Mouse (Mus musculus): ENCODE measurements around the gene Naa40. TPM values are rescaled to one million over a fixed set of nuclear protein-coding genes. Genes with fewer than 3 reads are reported as not detected.

The Naa40 gene
- polyA plus RNA-seq, 1 experiment from 2014 or later, result 48.2 TPM

DNA sequence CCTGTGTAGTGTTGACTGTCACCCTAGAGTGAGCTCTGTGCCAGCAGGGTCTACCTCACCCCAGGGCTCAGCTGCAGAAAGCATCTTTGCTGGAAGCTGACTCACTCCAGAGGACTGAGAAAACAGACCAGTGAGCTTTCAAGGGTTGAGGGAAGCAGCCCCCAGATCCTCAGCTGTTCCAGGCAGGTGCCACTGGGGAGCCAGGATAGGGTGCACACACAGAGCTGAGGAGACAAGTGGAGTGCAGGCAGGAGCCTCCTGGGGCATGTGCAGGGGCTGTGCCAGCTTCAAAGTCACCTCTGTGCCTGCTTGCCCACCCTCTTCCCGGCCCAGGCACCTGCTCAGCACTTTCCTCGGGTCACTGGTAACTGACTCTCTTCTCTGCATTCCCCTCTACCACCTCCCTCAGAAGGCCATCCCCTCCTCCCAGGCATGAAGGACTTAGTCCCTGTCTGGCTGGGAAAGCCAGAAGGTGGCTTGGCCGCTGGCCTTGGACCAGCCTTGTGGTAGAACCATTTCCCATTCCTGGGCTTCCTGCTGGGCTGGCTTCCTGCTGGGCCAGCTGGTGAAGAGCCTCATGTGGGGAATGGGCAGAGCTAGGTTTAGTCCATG lies 62.0 kb downstream of the Naa40 start:
- H3K9ac ChIP-seq, result no peak overlapping the region

GRCm38 (mm10) chr19:7177804-7178511 lies 63.0 kb downstream of the Naa40 start:
- peaks cover 13% of the 10 kb centered on the region; the same call in 1 of the 2 replicates for H3K27me3 ChIP-seq
- 54% methylated on average over 13 of the region's 13 CpGs for WGBS

More for the DNA sequence above, 62.0 kb downstream of the Naa40 start:
- Histone ChIP-seq H3K9me3 (replicated peaks) (no peaks in the 10 kb centered on the region), H3K4me1 (replicated peaks) (peaks cover 40% of the 10 kb centered on the region), H3K4me3 (no peak overlapping the region), H3K27ac (no peak overlapping the region), H3K4me2 (no peak overlapping the region), H3K27me3 (peaks cover 21% of the 10 kb centered on the region), H3K36me3 (no peaks in the 10 kb centered on the region)
- WGBS, result 40% methylated on average over 3 of the region's 3 CpGs
- no peak for ATAC-seq (replicated peaks; ENCODE audit: insufficient number of reproducible peaks, insufficient read depth, low FRiP score, low read depth)

DNA sequence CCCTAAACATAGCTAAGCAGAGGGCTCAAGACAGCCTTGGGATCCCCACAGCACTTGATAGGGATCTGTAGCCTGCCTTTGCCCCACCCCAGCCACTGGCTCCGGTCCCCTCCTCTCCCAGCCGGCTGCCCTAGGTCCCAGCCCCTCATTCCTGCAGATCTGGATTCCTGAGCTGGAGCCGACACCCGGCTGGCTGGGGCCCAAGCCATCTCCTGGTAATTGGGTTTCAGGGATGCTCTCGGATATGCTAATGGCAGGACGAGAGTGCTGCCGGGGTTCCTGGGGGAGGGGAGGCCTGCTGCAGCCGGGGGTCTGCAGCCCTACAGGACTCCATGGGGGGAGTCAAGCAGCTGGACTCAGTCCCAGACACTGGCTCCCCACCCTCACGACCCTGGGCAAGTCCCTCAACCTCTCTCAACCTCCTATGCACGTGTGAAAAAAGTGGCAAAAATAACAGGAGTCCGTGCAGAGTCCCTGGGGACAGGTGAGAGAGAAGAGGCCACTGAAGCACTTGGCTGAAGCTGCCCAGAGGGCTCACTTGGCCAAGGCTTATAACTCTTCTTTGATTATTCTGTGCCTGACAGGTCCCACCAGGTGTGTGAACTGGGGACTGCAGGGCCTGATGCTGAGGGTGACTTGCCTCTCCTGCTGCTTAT lies 64.8 kb downstream of the Naa40 start:
- Histone ChIP-seq H3K9me3 (replicated peaks) (no peaks in the 10 kb centered on the region), H3K27me3 (peaks cover 13% of the 10 kb centered on the region; the same call in 1 of the 2 replicates), H3K4me3 (no peak overlapping the region), H3K27ac (no peak overlapping the region), H3K9ac (no peak overlapping the region), H3K4me1 (replicated peaks) (peaks cover 39% of the 10 kb centered on the region), H3K36me3 (no peaks in the 10 kb centered on the region), H3K4me2 (no peak overlapping the region)
- no peak for ATAC-seq (replicated peaks; ENCODE audit: insufficient number of reproducible peaks, insufficient read depth, low FRiP score, low read depth)
- WGBS, result 16% methylated on average over 11 of the region's 11 CpGs

More at GRCm38 (mm10) chr19:7177804-7178511, 63.0 kb downstream of the Naa40 start:
- Histone ChIP-seq H3K36me3 (no peaks in the 10 kb centered on the region), H3K27ac (no peak overlapping the region), H3K9me3 (replicated peaks) (no peaks in the 10 kb centered on the region), H3K4me1 (replicated peaks) (peaks cover 40% of the 10 kb centered on the region), H3K4me2 (no peak overlapping the region), H3K9ac (no peak overlapping the region), H3K4me3 (no peak overlapping the region)
- ATAC-seq (replicated peaks; ENCODE audit: insufficient number of reproducible peaks, insufficient read depth, low FRiP score, low read depth), result no peak

Other genes starting within 250 kb of the Naa40 start
- gene Dnajc4, start 248.6 kb downstream of the Naa40 start, polyA plus RNA-seq (2015; fragmentation: Nextera tagmentation; extraction: Ambion mirVana), result 37.9 and 39.1 TPM in 2 replicates
- 29.9 TPM in 2 replicates for gene Nudt22, start 245.1 kb downstream of the Naa40 start, polyA plus RNA-seq (2015; fragmentation: Nextera tagmentation; extraction: Ambion mirVana)
- 17.4 and 18.0 TPM in 2 replicates for gene Trpt1, start 245.1 kb downstream of the Naa40 start, polyA plus RNA-seq (2015; fragmentation: Nextera tagmentation; extraction: Ambion mirVana)
- 6.5 and 18.3 TPM in 2 replicates for gene Fermt3, start 221.7 kb downstream of the Naa40 start, polyA plus RNA-seq (2015; fragmentation: Nextera tagmentation; extraction: Ambion mirVana)
- 168 and 203 TPM in 2 replicates for gene Stip1, start 201.2 kb downstream of the Naa40 start, polyA plus RNA-seq (2015; fragmentation: Nextera tagmentation; extraction: Ambion mirVana)
- gene Macrod1, start 184.4 kb downstream of the Naa40 start, polyA plus RNA-seq (2015; fragmentation: Nextera tagmentation; extraction: Ambion mirVana), result 49.1 and 57.6 TPM in 2 replicates
- 1.3 and 2.5 TPM in 2 replicates for gene Flrt1, start 135.5 kb downstream of the Naa40 start, polyA plus RNA-seq (2015; fragmentation: Nextera tagmentation; extraction: Ambion mirVana)
- gene Otub1, start 34.9 kb downstream of the Naa40 start, polyA plus RNA-seq (2015; fragmentation: Nextera tagmentation; extraction: Ambion mirVana), result 122 and 135 TPM in 2 replicates
- 1,507 and 2,028 TPM in 2 replicates for gene Cox8a, start 23.6 kb downstream of the Naa40 start, polyA plus RNA-seq (2015; fragmentation: Nextera tagmentation; extraction: Ambion mirVana)
- gene Rcor2, start 26.1 kb upstream of the Naa40 start, polyA plus RNA-seq (2015; fragmentation: Nextera tagmentation; extraction: Ambion mirVana), result 13.1 and 16.9 TPM in 2 replicates
- gene Mark2, start 100.7 kb upstream of the Naa40 start, polyA plus RNA-seq (2015; fragmentation: Nextera tagmentation; extraction: Ambion mirVana), result 26.4 and 38.1 TPM in 2 replicates
- 16.9 and 18.7 TPM in 2 replicates for gene Spindoc, start 141.8 kb upstream of the Naa40 start, polyA plus RNA-seq (2015; fragmentation: Nextera tagmentation; extraction: Ambion mirVana)
- 3.3 and 4.7 TPM in 2 replicates for gene 2700081O15Rik, start 176.4 kb upstream of the Naa40 start, polyA plus RNA-seq (2015; fragmentation: Nextera tagmentation; extraction: Ambion mirVana)
- 127 and 137 TPM in 2 replicates for gene Rtn3, start 242.1 kb upstream of the Naa40 start, polyA plus RNA-seq (2015; fragmentation: Nextera tagmentation; extraction: Ambion mirVana)